In the genomic region with DNA sequence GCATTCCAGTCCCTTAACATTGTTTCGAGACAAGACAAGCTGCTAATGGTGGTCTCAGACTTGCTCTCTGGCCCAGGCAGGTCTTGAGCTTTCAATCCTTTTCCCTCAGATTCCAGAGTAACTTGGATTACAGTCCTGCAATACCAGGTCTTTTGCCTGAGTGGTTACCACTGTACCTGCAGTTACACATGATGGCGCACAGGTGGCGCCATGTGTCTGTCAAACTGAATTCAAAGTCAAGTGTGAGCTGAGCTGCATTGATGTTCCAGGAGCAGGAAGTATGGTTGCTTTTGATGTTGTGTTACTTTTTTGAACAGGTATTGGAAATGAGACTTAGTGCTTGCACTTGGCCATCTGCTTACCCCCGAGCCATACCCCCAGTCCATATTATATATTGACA, we compare ENCODE assay signal across 8 mouse cellular contexts.
A peak's percentile ranks its signal among the peaks of the same experiment; 100 is the strongest.
DNase-seq lines count a peak whose midpoint lies in the region; ATAC-seq and TF ChIP-seq lines count a peak whose summit lies in the region.

No protein-coding gene starts in this region.

- peak; percentile 67; the same call in 1 of the 2 replicates for TF ChIP-seq CTCF in testis, adult 2 months (IDR thresholded peaks at IDR 0.05; ENCODE audit: control insufficient read depth, insufficient read depth, insufficient replicate concordance, low read depth, low read length)

- DNase-seq in heart, adult 18-20 months: peak; percentile 9 to 49
- no peak for DNase-seq in heart, postnatal 25 days (ENCODE audit: low spot score)
- no peak for DNase-seq in testis, postnatal 14 days (ENCODE audit: low spot score)
- DNase-seq in cerebellum, postnatal 14 days: peak; percentile 68 to 71
- peak; percentile 82 for DNase-seq in hindbrain, embryonic 14.5 days (ENCODE audit: low spot score)
- DNase-seq in midbrain, embryonic 11.5 days (ENCODE audit: low spot score, missing footprints): peak; percentile 88

- H3K9me3 ChIP-seq in hindbrain, embryonic 14.5 days (ENCODE audit: control insufficient read depth, low read length): no peaks in the 10 kb centered on the region
- no peaks in the 10 kb centered on the region for H3K9me3 ChIP-seq in midbrain, embryonic 11.5 days (ENCODE audit: control insufficient read depth, low read length)

- no peaks in the 10 kb centered on the region for H3K27me3 ChIP-seq in testis, adult 2 months (ENCODE audit: control insufficient read depth, insufficient read depth, low read length)
- no peaks in the 10 kb centered on the region for H3K27me3 ChIP-seq in hindbrain, embryonic 14.5 days (ENCODE audit: control insufficient read depth, insufficient read depth, low read length)
- no peaks in the 10 kb centered on the region for H3K27me3 ChIP-seq in midbrain, embryonic 11.5 days (ENCODE audit: control insufficient read depth, insufficient read depth, low read length)

- WGBS in hindbrain, embryonic 14.5 days: 39% methylated on average over 4 of the region's 4 CpGs
- 28% methylated on average over 4 of the region's 4 CpGs for WGBS in midbrain, embryonic 11.5 days

- no peak overlapping the region for H3K9ac ChIP-seq in hindbrain, embryonic 14.5 days
- no peak overlapping the region for H3K9ac ChIP-seq in midbrain, embryonic 11.5 days (ENCODE audit: low read length)

- H3K36me3 ChIP-seq in testis, adult 2 months (ENCODE audit: control insufficient read depth, insufficient read depth, low read length): no peaks in the 10 kb centered on the region
- H3K36me3 ChIP-seq in hindbrain, embryonic 14.5 days (replicated peaks; ENCODE audit: control insufficient read depth, insufficient read depth): no peaks in the 10 kb centered on the region
- H3K36me3 ChIP-seq in midbrain, embryonic 11.5 days (ENCODE audit: control insufficient read depth, insufficient read depth, low read length): no peaks in the 10 kb centered on the region

- ATAC-seq in hindbrain, embryonic 14.5 days (ENCODE audit: low FRiP score): peak; percentile 48
- no peak for ATAC-seq in midbrain, embryonic 11.5 days (ENCODE audit: low FRiP score)
- ATAC-seq in inflammation-experienced regulatory T-cells, adult 6 months: no peak

- TF ChIP-seq POLR2A in testis, adult 2 months (IDR thresholded peaks at IDR 0.05; ENCODE audit: control insufficient read depth, low read depth, low read length): no peak

- no peak overlapping the region for H3K4me3 ChIP-seq in testis, adult 2 months (ENCODE audit: control insufficient read depth, low read depth, low read length)
- no peak overlapping the region for H3K4me3 ChIP-seq in hindbrain, embryonic 14.5 days (replicated peaks; ENCODE audit: low read length)
- no peak overlapping the region for H3K4me3 ChIP-seq in midbrain, embryonic 11.5 days (ENCODE audit: low read depth, low read length)

- H3K27ac ChIP-seq in testis, adult 2 months (ENCODE audit: control insufficient read depth, insufficient read depth, low read depth, low read length): no peak overlapping the region
- H3K27ac ChIP-seq in hindbrain, embryonic 14.5 days: no peak overlapping the region
- no peak overlapping the region for H3K27ac ChIP-seq in midbrain, embryonic 11.5 days (ENCODE audit: low read depth, low read length)

- no peaks in the 10 kb centered on the region for H3K4me1 ChIP-seq in testis, adult 2 months (ENCODE audit: control insufficient read depth, insufficient read depth, low read length)
- H3K4me1 ChIP-seq in hindbrain, embryonic 14.5 days (replicated peaks; ENCODE audit: control insufficient read depth, insufficient read depth, low read length): no peaks in the 10 kb centered on the region
- H3K4me1 ChIP-seq in midbrain, embryonic 11.5 days (ENCODE audit: control insufficient read depth, insufficient read depth, low read length): no peaks in the 10 kb centered on the region

- intact Hi-C loops in heart, postnatal 25 days (cut with DNase I): loop anchor here (5.0 kb wide), 1 partner anchor 1778 kb away; no protein-coding TSS in a partner anchor

- H3K4me2 ChIP-seq in hindbrain, embryonic 14.5 days (replicated peaks): no peak overlapping the region
- H3K4me2 ChIP-seq in midbrain, embryonic 11.5 days: no peak overlapping the region

Comparison
In these comparisons a context has a peak if more than half of its experiments do, and no peak if none do; other contexts are left out.
1. DNase-seq: peak in heart, adult 18-20 months (2 of 2), cerebellum, postnatal 14 days (2 of 2), hindbrain, embryonic 14.5 days (single experiment) and midbrain, embryonic 11.5 days (single experiment); none in heart, postnatal 25 days (single experiment) and testis, postnatal 14 days (single experiment).